Mouse (Mus musculus) lung, postnatal 14 days (tissue): ENCODE results near the gene Pdss2.
"Not testable (repeated sequence)": the region's sequence is repeated elsewhere in the genome, so short reads cannot be mapped to it uniquely, and the experiment has no call there.

Source experiments
- DNase-seq: peaks from one replicate; pipeline ENCODE4 v3.0.0; 2021

The Pdss2 gene

DNA sequence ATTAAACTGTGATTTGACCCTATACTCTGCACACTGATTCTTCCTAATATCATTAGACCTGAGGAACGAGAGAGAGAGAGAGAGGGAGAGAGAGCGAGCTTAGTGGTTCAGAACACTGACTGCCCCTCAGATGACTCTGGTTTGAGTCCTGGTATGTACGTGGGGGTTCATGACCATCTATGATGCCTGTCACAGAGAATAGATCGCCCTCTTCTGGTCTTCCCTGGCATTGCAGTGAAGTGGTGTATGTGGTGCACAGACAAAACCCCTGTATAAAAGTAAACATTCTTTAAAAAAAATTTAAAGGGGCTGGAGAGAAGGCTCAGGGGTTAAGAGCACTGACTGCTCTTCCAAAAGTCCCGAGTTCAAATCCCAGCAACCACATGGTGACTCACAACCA, 157.0 kb downstream of the Pdss2 start:
- peak; percentile 57 for DNase-seq

DNA sequence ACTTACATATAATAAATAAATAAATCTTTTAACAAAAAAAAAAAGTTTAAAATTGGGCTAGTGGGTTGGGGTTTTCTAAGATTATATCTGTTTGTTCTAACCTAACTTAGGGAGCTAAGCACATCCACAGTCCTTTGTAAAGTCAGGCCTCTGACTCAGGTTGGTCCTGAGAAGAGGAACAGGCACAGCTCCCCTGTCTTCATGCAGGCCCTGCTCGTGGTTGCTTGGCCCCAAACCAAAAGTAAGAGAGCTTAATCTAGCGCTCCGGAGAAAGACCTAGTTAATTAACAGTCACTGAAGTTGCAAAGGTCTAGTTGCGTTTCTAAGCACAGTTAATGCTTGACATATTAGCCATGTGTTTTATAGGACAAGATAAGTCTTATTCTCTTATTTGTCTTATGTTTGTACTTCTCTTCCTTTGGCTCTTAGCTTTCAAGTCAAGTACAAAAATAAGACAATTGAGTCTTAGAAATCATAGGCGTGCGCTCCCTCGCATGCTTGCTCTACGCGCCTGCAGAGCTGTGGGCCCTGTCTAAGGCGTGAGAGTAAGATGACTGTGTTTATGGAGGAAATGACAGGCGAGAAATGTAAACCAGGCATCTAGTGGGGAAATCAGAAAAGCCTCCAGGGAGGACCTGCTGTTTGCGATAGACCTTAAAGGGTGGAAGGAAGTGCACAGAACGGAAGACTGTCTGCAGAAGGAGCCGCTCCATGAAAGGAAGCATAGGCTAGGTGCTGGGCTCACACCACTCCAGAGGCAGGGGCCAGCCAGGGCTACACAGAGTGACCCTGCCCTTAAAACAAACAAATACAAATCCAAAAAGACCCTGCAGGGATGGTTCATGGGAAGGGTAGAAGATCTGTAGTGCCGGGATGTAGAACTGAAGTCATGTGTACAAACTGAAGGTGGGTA, 157.7 kb downstream of the Pdss2 start:
- DNase-seq: no peak

DNA sequence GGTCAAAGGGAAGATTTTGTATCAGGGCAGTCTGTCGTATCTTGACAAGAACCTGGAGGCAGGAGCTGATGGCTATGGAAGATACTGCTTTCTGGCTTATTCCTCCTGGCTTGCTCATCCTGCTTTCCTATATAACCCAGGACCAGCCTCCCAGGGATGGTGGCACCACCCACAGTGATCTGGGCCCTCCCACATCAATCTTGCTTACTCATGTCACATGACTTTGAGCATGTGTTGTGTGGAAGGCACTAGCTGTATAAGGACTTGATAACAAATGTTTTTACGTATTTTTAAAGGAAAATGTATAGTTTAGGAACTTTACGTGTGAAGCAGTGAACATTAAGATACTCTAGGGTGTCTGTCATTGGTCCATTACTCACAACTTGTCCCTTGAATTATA, 161.4 kb downstream of the Pdss2 start:
- no peak for DNase-seq

DNA sequence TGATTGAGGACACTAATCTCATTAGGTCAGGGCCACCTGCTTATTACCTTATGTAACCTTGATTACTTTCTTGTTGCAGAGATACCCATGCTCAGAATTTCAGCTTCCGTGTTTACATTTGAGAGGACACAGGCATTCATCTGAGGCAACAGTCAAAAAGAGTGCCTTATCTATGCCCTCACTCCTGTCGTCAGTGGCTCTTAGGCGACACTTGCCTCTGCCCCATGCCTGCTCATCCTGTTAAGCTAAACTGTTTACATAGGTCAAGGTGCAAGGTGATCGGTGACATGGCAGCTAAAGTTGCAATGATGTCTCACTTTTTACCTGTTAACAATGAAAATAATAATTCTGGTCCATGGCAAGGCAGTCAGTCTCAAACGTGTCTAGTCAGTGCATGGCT, 163.3 kb downstream of the Pdss2 start:
- DNase-seq: no peak

DNA sequence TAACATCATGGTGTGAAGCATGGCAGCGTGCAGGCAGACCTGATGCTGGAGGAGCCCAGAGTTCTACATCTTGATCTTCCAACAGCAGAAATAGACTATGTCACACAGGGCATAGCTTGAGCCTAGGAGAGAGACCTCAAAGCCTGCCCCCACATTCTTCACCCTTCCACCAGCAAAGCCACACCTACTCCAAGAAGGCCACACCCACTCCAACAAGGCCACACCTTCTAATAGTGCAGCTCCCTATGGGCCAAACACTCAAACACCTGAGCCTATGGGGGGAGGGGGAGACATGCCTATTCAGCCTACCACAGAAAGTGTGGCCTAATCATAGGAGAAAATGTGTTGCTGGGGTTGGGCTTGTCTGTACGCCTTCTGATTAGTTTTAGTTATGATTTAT, 171.6 kb downstream of the Pdss2 start:
- DNase-seq: no peak

DNA sequence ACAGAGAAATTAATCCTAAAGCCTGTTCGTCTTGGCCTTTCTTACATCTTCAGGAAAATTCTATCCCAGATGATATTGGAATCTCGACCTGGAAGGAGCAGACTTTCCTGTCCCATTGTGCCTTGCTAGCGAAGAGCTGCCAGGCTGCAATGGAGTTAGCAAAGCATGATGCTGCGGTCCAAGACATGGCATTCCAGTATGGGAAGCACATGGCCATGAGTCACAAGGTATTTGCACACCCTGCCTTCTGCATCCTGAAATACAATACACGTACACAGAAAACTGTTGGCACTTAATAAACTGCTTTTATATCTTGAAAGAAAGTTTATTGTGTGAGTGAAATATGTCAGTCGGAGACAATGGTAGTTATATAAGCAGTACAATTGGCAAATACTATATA, 172.5 kb downstream of the Pdss2 start:
- no peak for DNase-seq

DNA sequence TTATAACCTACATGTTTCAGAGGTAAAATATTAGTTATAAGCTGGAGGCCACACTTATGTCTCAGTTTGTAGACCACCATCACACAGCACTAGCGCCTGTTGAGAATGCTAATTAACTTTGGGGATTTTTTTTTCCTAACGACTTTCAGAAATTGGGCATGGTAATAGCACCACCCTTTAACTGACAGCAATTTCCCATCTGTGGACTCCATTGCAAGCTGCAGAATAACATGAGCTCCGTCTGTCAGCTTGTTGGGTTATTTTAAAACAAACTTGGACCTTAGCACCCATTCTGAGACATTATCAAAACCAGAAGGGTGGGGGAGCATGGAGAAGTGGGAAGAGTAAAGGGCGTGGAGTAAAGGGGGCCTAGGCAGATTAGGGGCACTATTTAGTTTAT, 174.5 kb downstream of the Pdss2 start:
- DNase-seq: no peak

DNA sequence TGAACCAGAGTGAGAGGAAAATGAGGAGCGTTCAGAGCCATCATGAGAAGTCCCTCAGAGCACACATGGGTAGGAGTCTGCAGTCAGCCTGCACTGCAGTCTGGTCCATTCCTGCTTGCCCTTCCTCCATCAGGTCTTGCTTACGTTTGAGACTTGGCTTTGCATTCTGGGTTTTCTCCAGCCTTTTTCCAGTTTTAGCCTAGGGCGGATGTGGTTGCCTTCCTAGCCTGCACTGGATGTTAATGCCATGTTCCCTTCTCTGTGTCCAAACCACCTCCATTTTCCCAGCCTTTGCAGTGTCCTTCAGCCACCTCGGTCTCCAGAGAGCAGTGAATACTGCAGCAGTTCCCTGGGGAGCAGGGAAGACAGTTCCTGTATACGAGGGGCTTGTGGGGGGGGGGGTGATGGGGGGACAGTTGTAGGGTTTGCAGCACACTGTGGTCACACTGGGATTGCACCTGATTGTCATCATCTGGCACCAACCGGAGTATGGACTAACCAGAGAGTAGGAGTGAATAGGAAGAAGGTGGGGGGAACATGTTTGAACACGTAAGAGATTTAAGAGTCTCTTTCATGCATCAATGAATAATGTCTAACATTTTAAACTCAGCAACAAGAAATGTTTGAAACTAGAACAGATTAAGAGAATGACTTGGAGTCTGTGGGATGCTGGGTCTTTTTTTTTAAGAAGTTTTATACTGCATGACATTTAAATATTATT, 178.5 kb downstream of the Pdss2 start:
- DNase-seq: no peak

DNA sequence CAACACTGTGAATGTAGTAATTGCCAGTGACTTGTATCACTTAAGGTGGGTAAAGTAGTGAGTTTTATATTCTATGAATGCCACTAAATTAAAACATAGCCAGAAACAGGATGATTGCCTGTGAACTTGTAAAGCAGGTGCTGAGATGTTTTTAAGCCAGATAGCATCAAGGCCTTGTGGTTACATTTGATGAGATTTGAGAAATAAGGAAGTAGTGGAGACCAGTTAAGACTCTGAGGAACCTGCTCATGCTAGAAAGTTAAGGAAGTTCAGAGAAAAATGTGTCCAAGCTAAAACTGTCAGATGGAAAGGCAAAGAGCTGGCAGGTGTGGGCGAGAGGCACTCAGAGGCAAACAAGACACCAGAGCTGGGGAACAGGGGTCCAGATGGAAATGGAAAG, 184.8 kb downstream of the Pdss2 start:
- DNase-seq: no peak

DNA sequence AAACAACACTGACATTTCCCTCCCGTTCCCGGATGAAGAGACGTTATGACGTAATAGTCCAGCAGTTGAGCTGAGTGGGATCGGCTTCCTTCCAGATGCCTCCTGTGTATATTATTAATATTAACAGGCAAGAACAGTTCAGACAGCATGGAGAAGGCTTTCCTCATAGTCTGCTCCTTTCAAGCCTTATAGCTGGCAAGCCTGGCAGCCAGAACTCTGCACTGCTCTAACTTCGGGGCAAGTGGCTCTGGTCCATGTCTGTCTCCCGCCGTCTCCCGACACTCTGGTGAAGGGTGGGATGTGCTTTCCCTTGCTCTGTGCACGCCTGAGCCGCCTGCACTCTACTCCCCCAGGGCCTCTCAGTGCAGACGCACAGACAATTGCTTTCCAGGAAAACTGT, 185.6 kb downstream of the Pdss2 start:
- no peak for DNase-seq

DNA sequence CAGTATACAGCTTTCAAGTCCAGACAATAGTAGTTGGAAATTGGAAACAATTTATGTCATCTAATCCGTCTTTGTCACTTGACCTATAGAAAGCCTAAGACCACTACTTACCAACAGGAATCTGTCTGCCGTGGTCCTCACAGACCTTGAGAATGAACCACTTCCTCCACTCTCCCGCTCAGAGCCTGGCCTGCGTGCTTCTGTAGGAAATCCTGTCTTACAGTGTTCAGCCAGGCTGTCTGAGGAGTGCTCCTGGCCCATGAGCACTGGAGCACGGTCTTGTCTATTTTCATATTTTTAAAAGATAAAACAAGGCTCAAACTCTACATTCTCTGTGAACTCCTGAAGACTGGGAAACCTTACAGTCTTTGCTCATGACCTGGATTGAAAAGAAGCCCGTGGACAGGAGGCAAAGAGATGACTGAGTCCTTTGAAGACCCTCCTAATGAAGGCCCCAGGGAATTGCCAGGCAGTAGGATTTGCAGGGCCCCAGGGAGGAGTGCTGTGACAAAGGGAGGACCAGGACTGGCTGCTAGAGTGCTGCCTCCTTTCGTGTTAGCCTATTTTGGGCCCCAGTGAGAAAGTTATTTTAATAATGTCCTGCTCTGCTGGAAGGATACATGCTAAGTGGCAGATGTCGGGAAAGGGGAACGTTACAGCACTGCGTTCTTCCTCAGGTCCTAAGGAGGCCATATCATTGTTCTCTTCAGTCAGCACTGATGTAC, 188.4 kb downstream of the Pdss2 start:
- no peak for DNase-seq

DNA sequence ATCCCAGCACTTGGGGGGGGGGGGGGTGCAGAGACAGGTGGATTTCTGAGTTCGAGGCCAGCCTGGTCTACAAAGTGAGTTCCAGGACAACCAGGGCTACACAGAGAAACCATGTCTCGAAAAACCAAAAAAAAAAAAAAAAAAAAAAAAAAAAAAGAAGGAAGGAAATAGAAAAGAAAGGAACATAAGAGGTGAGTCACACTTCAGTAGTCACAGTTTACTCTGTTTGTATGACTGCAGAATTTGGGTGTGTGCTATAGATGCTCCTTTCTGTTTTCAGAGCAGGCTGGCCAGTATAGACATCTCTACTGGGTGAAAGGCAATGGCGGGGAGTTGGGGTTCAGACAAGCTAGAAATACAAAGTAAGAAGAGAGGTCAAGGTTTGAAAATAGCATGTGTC, 189.9 kb downstream of the Pdss2 start:
- DNase-seq: not testable (repeated sequence)

DNA sequence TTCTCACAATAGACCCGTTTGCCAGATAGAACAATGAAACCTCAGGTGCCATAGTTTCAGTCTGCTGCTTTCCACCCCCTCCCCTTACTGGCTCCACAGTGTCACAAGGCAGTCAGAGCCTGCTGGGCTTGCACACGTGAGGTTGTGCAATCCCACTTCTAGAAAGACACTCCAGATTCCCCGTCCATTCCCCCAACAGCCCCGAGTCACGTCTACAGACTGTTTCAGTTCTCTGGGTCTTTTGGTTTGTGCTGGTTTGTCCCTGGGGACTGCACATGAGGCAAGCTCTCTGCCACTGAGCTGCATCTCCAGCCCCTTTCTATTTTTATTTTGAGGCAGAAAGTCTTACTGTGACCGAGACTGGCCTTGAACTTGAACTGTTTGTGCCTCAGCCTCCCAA, 196.1 kb downstream of the Pdss2 start:
- no peak for DNase-seq

DNA sequence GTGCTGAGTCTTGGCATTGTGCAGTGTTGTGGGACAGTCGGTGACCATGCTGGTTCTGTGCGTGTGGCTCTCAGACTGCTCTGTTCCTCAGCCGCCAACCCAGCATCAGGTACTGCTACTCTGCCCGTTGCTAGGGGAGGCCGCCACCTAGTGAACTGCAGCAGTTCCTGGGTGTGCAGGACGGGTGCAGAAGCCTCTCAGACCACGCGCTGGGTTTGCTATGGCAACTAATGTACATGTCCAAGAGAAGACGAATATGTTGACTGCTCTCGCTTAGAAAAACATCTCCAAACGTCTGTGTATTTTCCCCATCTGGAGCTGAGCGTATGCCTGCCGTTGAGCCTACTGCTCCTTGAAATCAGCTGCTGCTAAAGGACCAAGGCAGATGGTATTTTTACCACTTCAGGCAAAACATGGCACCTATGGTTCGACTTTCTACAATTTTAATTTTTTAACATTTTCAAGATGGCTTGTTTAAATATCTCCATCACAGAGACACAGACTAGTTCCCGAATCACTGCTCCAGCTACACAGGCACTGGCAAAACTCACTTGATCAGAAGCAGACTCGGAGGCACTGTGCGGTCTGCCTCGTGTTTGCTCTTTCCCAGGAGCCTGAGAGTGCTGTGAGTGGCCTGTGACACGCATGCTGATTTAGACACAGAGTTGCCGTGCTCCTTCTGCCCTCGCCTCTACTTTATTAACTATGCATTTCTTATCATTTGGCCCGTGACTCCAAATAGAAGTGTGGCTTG, 199.6 kb downstream of the Pdss2 start:
- DNase-seq: no peak

DNA sequence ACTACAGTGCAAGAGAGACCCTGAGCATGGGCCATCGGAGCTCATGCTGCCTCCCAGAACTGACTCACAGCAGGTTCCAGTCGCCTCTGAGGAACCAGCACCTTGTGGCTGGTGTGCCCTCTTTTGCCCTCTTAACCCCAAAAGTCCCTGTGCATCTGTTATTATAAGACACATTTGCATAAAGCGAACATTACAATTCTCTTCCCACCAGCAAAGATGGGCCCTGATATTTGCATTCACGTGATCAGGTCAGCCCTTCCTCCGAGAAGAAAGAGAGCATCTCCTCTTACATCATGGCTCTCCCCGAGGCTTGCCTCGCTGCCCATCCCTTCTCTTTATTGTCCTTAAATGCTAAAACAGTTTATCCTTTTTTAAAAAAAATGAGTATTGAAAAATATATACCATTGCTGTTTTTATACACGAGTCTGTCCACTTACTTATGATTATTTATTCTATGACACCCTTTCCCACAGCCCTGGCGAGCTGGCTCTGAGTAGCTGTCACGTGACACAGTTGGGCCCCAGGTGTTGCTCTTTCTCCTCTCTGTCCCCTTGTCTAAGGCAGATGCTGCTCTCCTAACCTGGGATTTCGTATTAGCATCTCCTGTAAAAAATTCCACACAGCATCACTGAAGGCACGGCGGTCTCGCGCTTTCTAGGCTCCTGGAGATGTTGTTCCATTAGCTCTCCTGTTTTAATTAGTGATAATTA, 200.9 kb downstream of the Pdss2 start:
- no peak for DNase-seq

DNA sequence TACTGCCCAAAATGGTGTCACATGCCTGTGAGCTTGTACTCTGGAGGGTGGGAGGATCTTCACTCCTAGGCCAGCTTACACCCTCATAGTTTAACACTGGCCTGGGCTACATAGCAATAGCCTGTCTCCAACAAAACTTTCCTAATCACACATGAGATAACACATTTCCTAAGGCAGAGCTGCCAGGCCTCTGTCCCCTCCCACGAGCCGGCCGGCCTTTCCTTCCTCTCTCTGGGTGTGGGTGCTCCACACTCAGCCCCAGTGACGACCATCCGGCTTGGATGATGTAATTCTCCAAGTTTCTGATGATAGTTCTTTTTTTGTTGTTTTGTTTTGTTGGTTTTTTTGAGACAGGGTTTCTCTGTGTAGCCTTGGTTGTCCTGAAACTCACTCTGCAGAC, 203.3 kb downstream of the Pdss2 start:
- peak; percentile 22 for DNase-seq

DNA sequence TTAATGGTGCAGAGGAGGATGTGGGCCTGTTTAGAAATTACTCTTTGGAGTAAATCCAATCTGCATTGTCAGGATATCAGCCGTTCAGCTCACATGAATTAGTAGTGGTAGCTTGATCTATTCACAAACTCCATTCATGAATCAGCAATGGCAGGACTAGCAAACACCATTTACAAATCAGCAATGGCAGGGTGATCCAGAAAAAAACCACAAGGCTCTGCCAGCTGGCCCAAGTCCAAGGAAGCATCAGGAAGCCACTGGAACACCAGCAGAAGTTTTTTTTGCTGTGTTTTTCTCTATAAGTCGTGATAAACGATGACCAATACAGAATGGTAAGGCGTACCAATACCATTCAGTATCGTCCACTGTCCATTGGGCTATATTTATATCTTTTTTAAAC, 209.3 kb downstream of the Pdss2 start:
- no peak for DNase-seq

DNA sequence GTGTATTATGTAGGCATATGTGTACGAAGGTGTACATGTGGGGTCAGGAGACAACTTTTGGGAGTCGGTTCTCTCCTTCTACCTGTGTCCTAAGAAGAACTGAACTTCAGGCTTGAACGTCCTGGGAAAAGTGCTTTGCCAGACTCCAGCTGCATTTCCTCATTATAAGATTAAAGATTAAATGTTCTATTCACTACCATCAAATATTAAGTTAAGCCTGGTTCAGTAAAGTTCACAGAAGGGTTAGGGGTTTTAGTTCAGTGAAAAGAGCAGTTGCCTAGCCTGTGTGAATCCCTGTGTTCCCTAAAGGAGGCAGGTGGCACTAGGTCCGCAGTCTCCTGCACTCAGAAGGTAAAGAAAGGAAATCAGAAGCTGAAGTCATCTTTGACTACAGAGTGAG, 213.0 kb downstream of the Pdss2 start:
- no peak for DNase-seq

DNA sequence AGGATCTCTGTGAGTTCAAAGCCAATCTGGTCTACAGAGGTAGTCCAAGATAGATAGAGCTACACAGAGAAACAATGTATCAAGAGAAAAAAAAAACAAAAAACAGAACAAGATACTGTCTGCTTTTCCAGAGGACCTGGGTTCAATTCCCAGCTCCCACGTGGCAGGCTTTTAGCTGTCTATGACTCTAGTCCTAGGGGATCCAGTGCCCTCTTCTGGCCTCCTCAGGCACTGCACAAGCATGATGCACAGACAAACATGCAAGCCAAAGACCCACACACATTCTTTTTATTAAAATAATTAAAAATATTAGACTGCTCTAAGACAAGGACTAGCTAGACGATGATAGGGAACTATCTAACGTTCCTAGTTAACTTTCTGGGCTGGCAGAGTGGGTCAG, 214.5 kb downstream of the Pdss2 start:
- no peak for DNase-seq

DNA sequence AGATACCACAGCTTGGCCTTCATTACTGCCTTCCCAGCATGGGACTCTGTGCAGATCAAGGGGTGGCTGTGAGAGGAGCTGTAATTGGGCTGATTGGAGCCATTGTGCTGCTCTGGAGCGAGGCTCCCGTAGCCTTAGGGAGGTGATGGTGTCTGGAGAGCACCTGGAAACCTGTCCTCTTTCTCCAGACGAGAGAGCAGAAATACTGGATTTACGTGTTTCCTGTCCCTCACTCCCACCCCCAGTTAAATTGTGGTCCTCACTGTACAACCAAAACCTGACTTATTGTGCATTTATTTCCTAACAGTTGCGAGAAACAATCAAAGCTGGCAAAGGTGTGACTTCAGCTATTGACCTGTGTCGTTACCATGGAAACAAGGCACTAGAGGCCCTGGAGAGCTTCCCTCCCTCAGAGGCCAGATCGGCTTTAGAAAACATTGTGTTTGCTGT, 218.2 kb downstream of the Pdss2 start:
- DNase-seq: peak; percentile 7

DNA sequence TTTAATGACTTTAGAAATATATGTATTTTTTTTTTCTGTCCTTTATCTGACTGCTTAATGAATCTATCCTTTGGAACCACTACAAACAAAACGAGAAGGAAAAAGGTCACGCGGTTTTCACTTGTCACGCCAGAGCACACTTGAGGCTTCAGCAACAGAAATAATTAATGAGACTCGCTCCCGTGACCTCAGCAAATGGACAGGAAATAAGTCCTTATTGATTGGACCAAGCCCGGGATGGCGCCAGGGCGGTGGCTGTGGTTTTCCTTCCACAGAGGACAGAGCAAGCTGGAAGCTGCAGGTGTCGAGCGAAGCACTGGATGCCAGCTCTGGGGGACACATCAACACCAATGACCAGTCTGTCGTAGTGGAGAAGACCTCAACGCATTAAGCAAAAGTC, 218.8 kb downstream of the Pdss2 start:
- peak; percentile 4 for DNase-seq
